Mouse (Mus musculus): ENCODE measurements around the gene Cmtm4. TPM values are rescaled to one million over a fixed set of nuclear protein-coding genes. Genes with fewer than 3 reads are reported as not detected.

Cmtm4 gene
- polyA plus RNA-seq (2012; rRNA removed; ENCODE audit: low replicate concordance), result 17.6 and 17.7 TPM in 2 replicates

DNA sequence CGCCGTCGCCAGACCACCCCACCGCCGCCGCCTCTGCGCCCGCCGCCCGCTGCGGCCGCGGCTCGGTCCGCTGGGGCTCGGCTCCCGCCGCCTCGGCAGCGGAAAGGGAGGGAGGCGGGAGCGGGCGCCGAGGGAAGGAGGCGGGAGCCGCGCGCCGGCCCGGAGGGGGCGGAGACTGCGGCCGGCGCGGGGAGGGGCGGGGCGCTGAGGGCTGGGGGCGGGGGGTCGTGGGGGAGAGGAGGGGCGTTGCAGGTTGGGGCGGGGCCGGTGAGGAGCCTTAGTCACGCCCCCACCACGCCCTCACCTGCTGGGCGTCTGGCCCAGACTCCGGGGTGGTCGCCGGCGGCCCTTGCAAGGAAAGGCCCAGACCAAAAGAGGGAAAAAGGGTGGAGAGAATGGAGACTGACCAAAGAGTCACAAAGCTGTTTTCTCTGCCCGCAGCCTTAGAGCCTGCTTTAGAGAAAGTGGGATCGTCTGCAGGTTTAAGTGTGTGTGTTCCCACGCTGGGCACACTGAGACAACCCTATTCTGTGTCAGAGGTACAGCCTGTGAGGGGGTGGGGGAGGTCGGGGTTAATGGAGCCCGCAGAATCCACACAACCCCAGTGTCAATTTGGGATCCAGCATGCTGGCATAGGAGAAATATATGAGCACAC, at the start of gene Cmtm4:
Cmtm4 (minus strand) TSS at position 105 of the 655 bp plus-strand sequence.

GRCm38 (mm10) chr8:104442299-104443124, 46.9 kb upstream of the Cmtm4 start, which contains the start of gene Dync1li2:
Gene Dync1li2 (minus strand): TSS chr8:104443047.

DNA sequence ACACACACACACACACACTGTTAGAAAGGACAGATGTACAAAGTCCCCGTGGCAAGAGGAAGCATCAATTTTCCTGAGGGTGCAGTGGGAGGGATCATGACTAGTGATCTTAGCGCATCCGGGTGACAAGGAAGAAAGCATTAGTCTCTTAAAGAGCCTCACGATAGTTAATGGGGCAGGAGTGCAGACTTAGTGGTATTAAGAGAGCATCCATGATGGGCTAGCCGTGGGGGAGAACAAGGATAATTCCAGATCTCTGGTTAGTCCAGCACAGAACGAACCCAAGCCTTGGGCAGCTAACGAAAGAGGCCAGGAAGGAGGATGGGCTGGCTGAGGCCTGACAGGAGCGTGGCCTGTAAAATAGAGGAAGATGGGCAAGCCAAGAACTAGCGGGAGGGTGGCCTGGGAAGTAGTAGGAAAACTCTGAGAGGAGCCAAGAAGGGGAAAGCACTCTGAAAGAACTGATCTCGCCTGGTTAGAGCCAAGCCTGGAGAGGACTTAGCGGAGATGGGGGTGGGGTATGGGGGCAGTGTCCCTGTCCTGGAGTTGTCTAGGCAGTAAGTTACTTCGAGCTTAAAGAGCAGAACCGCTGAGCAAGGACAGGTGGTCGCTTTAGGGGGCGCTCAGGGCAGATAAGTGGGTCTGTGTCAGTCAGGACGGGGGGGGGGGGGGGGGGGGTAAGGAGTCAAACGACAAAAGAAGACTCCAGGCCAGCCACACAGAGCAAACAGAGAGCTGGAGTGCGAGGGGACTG, 56.2 kb downstream of the Cmtm4 start, which contains the start of gene Cmtm3:
Cmtm3 (plus strand) TSS at position 182 of the 754 bp plus-strand sequence.

GRCm38 (mm10) chr8:104321930-104322329, 73.7 kb downstream of the Cmtm4 start, which contains the start of gene Cmtm2b:
Gene Cmtm2b (plus strand): TSS chr8:104322230.

GRCm38 (mm10) chr8:104321267-104321666, 74.3 kb downstream of the Cmtm4 start, which contains the start of gene Gm11020:
Gene Gm11020 (plus strand): TSS chr8:104321567.

DNA sequence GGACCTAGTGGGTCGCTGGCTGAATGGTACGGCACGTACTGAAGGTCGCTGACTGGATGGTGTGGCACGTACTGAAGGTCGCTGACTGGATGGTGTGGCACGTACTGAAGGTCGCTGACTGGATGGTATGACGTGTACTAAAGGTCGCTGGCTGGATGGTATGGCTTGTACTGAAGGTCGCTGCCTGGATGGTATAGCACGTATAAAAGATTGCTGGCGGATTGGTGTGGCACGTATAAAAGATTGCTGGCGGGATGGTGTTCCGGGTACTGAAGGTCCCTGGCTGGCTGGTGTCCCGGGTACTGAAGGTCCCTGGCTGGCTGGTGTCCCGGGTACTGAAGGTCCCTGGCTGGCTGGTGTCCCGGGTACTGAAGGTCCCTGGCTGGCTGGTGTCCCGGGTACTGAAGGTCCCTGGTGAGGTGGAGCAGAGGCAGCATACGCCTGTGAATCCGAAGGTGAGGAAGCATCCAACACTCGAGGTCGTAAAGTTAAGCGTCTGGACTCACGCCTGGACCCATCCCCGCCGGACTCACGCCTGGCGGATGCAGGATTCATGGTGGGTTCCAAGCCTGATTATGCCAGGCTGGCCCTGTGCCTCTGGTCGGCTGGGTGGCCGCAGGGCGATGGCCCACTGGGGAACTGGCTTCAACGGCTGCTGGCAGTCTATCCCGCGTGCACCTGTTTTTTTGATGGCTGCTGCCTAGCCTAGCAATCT, 86.0 kb downstream of the Cmtm4 start, which contains the start of the genes Gm45711 and Cmtm1:
Gm45711 (minus strand) TSS at position 641 of the 715 bp plus-strand sequence.
Cmtm1 (minus strand) TSS at position 705 of the 715 bp plus-strand sequence.

Other genes starting within 250 kb of the Cmtm4 start
- 4.8 and 7.8 TPM in 2 replicates for gene Bean1, start 225.4 kb downstream of the Cmtm4 start, polyA plus RNA-seq (2012; rRNA removed; ENCODE audit: low replicate concordance)
- 6.6 and 7.7 TPM in 2 replicates for gene Tk2, start 147.2 kb downstream of the Cmtm4 start, polyA plus RNA-seq (2012; rRNA removed; ENCODE audit: low replicate concordance)
- 0.24 and 0.93 TPM in 2 replicates for gene Cklf, start 144.9 kb downstream of the Cmtm4 start, polyA plus RNA-seq (2012; rRNA removed; ENCODE audit: low replicate concordance)
- gene Cmtm2a, start 102.6 kb downstream of the Cmtm4 start, polyA plus RNA-seq (2012; rRNA removed; ENCODE audit: low replicate concordance), result not detected in 2 replicates
- gene Gm45711, start 85.7 kb downstream of the Cmtm4 start, polyA plus RNA-seq (2012; rRNA removed; ENCODE audit: low replicate concordance), result not detected in 2 replicates
- gene Cmtm1, start 85.7 kb downstream of the Cmtm4 start, polyA plus RNA-seq (2012; rRNA removed; ENCODE audit: low replicate concordance), result 0.05 TPM in 1 of 2 replicates, not detected in the other
- not detected in 2 replicates for gene Gm11020, start 74.2 kb downstream of the Cmtm4 start, polyA plus RNA-seq (2012; rRNA removed; ENCODE audit: low replicate concordance)
- gene Cmtm2b, start 73.6 kb downstream of the Cmtm4 start, polyA plus RNA-seq (2012; rRNA removed; ENCODE audit: low replicate concordance), result not detected in 2 replicates
- gene Cmtm3, start 56.4 kb downstream of the Cmtm4 start, polyA plus RNA-seq (2012; rRNA removed; ENCODE audit: low replicate concordance), result 24.7 and 28.7 TPM in 2 replicates
- 2.6 and 4.9 TPM in 2 replicates for gene Dync1li2, start 47.2 kb upstream of the Cmtm4 start, polyA plus RNA-seq (2012; rRNA removed; ENCODE audit: low replicate concordance)
- 0.05 and 0.09 TPM in 2 replicates for gene Terb1, start 114.1 kb upstream of the Cmtm4 start, polyA plus RNA-seq (2012; rRNA removed; ENCODE audit: low replicate concordance)
- 1.1 and 1.9 TPM in 2 replicates for gene Nae1, start 138.8 kb upstream of the Cmtm4 start, polyA plus RNA-seq (2012; rRNA removed; ENCODE audit: low replicate concordance)
- gene Car7, start 138.9 kb upstream of the Cmtm4 start, polyA plus RNA-seq (2012; rRNA removed; ENCODE audit: low replicate concordance), result 2.2 and 3.5 TPM in 2 replicates
- 2.3 and 4.1 TPM in 2 replicates for gene Pdp2, start 195.6 kb upstream of the Cmtm4 start, polyA plus RNA-seq (2012; rRNA removed; ENCODE audit: low replicate concordance)
- not detected in 2 replicates for gene Cdh16, start 228.6 kb upstream of the Cmtm4 start, polyA plus RNA-seq (2012; rRNA removed; ENCODE audit: low replicate concordance)
- gene Rrad, start 235.5 kb upstream of the Cmtm4 start, polyA plus RNA-seq (2012; rRNA removed; ENCODE audit: low replicate concordance), result 5.5 TPM in 2 replicates
- gene Ciao2b, start 246.2 kb upstream of the Cmtm4 start, polyA plus RNA-seq (2012; rRNA removed; ENCODE audit: low replicate concordance), result 31.2 and 56.2 TPM in 2 replicates

Measured in duodenum, adult 2 months (tissue).